Mouse (Mus musculus) heart, embryonic 16.5 days (tissue): ENCODE measurements at regions not wholly inside any gene's neighbourhood (a gene's known extent, or its start where the extent isn't known, plus 50 kb on each side); places are given as distances from the start of the nearest gene placed in this dataset.

ENCODE experiments used
- ATAC-seq: fragments of 200-750 bp; cut with Nextera tagmentation; replicated peaks from 2 replicates; pipeline ENCODE4 v1.8.0; 2017; ENCODE audit warnings: moderate number of reproducible peaks; ENCODE audit not compliant: insufficient read depth, low FRiP score; ENCODE audit errors: extremely low read depth
- H3K27ac ChIP-seq: fragments of 300-500 bp; sonication (generic); 2 replicates; pipeline ENCODE4 v1.5.1; 2014; ENCODE audit warnings: mild to moderate bottlenecking, low read length, control low read depth, moderate library complexity
- H3K27me3 ChIP-seq: fragments of 300-500 bp; sonication (generic); 2 replicates; pipeline ENCODE4 v1.6.1; 2014; ENCODE audit warnings: low read length, mixed read lengths; ENCODE audit not compliant: control insufficient read depth, insufficient read depth
- H3K36me3 ChIP-seq: fragments of 300-500 bp; sonication (generic); 2 replicates; pipeline ENCODE4 v1.6.1; 2014; ENCODE audit not compliant: control insufficient read depth, insufficient read depth
- H3K4me1 ChIP-seq: fragments of 300-500 bp; sonication (generic); 2 replicates; pipeline ENCODE4 v1.6.1; 2014; ENCODE audit warnings: low read length, mixed read lengths; ENCODE audit not compliant: control insufficient read depth, insufficient read depth
- H3K4me2 ChIP-seq: fragments of 300-500 bp; sonication (generic); 2 replicates; pipeline ENCODE4 v1.6.1; 2014; ENCODE audit warnings: low read depth, mild to moderate bottlenecking, control low read depth, low read length
- H3K4me3 ChIP-seq: fragments of 300-500 bp; sonication (generic); 2 replicates; pipeline ENCODE4 v1.5.1; 2014; ENCODE audit warnings: mild to moderate bottlenecking, control low read depth, low read length
- H3K9ac ChIP-seq: fragments of 300-500 bp; sonication (generic); 2 replicates; pipeline ENCODE4 v1.6.1; 2014; ENCODE audit warnings: low read length, control low read depth
- H3K9me3 ChIP-seq: fragments of 300-500 bp; sonication (generic); replicated peaks from 2 replicates; pipeline ENCODE4 v1.6.1; 2016; ENCODE audit warnings: low read length; ENCODE audit not compliant: control insufficient read depth
- WGBS: fragments of 180-500 bp; shearing (Covaris S2); extraction: QIAGEN DNeasy Blood & Tissue Kit; methylation state at CpG from one replicate; pipeline ENCODE4 v1.1.7; 2014; 5-methylcytosine and 5-hydroxymethylcytosine counted together

GRCm38 (mm10) chr12:109713041-109713440 lies 112.9 kb upstream of the Rtl1 start:
- Histone ChIP-seq H3K9ac (no peak overlapping the region), H3K4me3 (no peak overlapping the region), H3K27ac (no peak overlapping the region), H3K4me2 (no peak overlapping the region), H3K4me1 (no peaks in the 10 kb centered on the region), H3K9me3 (no peaks in the 10 kb centered on the region), H3K27me3 (no peaks in the 10 kb centered on the region), H3K36me3 (0 out of 2 replicates have a peak, but pooled peaks cover 2% of the 10 kb centered on the region)
- ATAC-seq, result no peak
- WGBS, result 82% methylated on average over 3 of the region's 3 CpGs

GRCm38 (mm10) chr12:109714061-109714460 lies 113.9 kb upstream of the Rtl1 start:
- Histone ChIP-seq H3K4me2 (no peak overlapping the region), H3K4me1 (no peaks in the 10 kb centered on the region), H3K27me3 (no peaks in the 10 kb centered on the region), H3K36me3 (0 out of 2 replicates have a peak, but pooled peaks cover 2% of the 10 kb centered on the region), H3K9me3 (no peaks in the 10 kb centered on the region), H3K9ac (no peak overlapping the region), H3K4me3 (no peak overlapping the region), H3K27ac (no peak overlapping the region)
- 88% methylated on average over 5 of the region's 5 CpGs for WGBS
- ATAC-seq, result no peak

GRCm38 (mm10) chr12:109716991-109717390 lies 116.9 kb upstream of the Rtl1 start:
- 89% methylated on average over 20 of the region's 20 CpGs for WGBS
- H3K36me3 ChIP-seq, result 0 out of 2 replicates have a peak, but pooled peaks cover 2% of the 10 kb centered on the region
- ATAC-seq, result no peak

GRCm38 (mm10) chr12:109718036-109718435 lies 117.9 kb upstream of the Rtl1 start:
- WGBS, result 91% methylated on average over 9 of the region's 9 CpGs
- Histone ChIP-seq H3K4me3 (no peak overlapping the region), H3K4me2 (no peak overlapping the region), H3K4me1 (no peaks in the 10 kb centered on the region), H3K9me3 (no peaks in the 10 kb centered on the region), H3K27me3 (no peaks in the 10 kb centered on the region), H3K27ac (no peak overlapping the region), H3K36me3 (0 out of 2 replicates have a peak, but pooled peaks cover 2% of the 10 kb centered on the region), H3K9ac (no peak overlapping the region)
- ATAC-seq, result no peak

More at GRCm38 (mm10) chr12:109716991-109717390, 116.9 kb upstream of the Rtl1 start:
- no peaks in the 10 kb centered on the region for H3K4me1 ChIP-seq
- no peak overlapping the region for H3K4me2 ChIP-seq
- H3K27me3 ChIP-seq, result no peaks in the 10 kb centered on the region
- no peak overlapping the region for H3K4me3 ChIP-seq
- H3K27ac ChIP-seq, result no peak overlapping the region
- no peaks in the 10 kb centered on the region for H3K9me3 ChIP-seq
- H3K9ac ChIP-seq, result no peak overlapping the region

- Histone ChIP-seq H3K27ac (no peak overlapping the region), H3K4me3 (no peak overlapping the region), H3K9ac (no peak overlapping the region), H3K27me3 (no peaks in the 10 kb centered on the region), H3K4me2 (no peak overlapping the region), H3K36me3 (no peaks in the 10 kb centered on the region), H3K9me3 (no peaks in the 10 kb centered on the region), H3K4me1 (no peaks in the 10 kb centered on the region)
- ATAC-seq, result no peak
- WGBS, result 87% methylated on average over 10 of the region's 10 CpGs
Measured at GRCm38 (mm10) chr12:109738201-109738600, 138.1 kb upstream of the Rtl1 start.

GRCm38 (mm10) chr12:109738911-109739310 lies 138.8 kb upstream of the Rtl1 start:
- Histone ChIP-seq H3K9me3 (no peaks in the 10 kb centered on the region), H3K27ac (no peak overlapping the region), H3K36me3 (no peaks in the 10 kb centered on the region), H3K4me3 (no peak overlapping the region), H3K4me1 (no peaks in the 10 kb centered on the region), H3K9ac (no peak overlapping the region), H3K4me2 (no peak overlapping the region), H3K27me3 (no peaks in the 10 kb centered on the region)
- ATAC-seq, result no peak
- 88% methylated on average over 6 of the region's 6 CpGs for WGBS

- 87% methylated on average over 11 of the region's 11 CpGs for WGBS
- no peaks in the 10 kb centered on the region for H3K4me1 ChIP-seq
- no peaks in the 10 kb centered on the region for H3K36me3 ChIP-seq
- no peak overlapping the region for H3K4me2 ChIP-seq
- H3K9me3 ChIP-seq, result no peaks in the 10 kb centered on the region
- no peak overlapping the region for H3K27ac ChIP-seq
- no peaks in the 10 kb centered on the region for H3K27me3 ChIP-seq
- H3K9ac ChIP-seq, result no peak overlapping the region
- ATAC-seq, result no peak
- no peak overlapping the region for H3K4me3 ChIP-seq
Measured at GRCm38 (mm10) chr12:109742486-109742885, 142.4 kb upstream of the Rtl1 start.

GRCm38 (mm10) chr12:109743036-109743650 lies 143.0 kb upstream of the Rtl1 start:
- Histone ChIP-seq H3K9me3 (no peaks in the 10 kb centered on the region), H3K4me3 (no peak overlapping the region), H3K9ac (no peak overlapping the region), H3K36me3 (no peaks in the 10 kb centered on the region), H3K27me3 (no peaks in the 10 kb centered on the region), H3K4me1 (no peaks in the 10 kb centered on the region), H3K4me2 (no peak overlapping the region), H3K27ac (no peak overlapping the region)
- no peak for ATAC-seq
- WGBS, result 86% methylated on average over 24 of the region's 24 CpGs

GRCm38 (mm10) chr12:109744186-109744585 lies 144.1 kb upstream of the Rtl1 start:
- Histone ChIP-seq H3K9ac (no peak overlapping the region), H3K9me3 (no peaks in the 10 kb centered on the region), H3K36me3 (no peaks in the 10 kb centered on the region), H3K27ac (no peak overlapping the region), H3K4me2 (no peak overlapping the region), H3K4me3 (no peak overlapping the region), H3K27me3 (no peaks in the 10 kb centered on the region), H3K4me1 (no peaks in the 10 kb centered on the region)
- WGBS, result 77% methylated on average over 4 of the region's 4 CpGs
- no peak for ATAC-seq
